Mouse (Mus musculus): ENCODE results near the gene Barx2.

DNA sequence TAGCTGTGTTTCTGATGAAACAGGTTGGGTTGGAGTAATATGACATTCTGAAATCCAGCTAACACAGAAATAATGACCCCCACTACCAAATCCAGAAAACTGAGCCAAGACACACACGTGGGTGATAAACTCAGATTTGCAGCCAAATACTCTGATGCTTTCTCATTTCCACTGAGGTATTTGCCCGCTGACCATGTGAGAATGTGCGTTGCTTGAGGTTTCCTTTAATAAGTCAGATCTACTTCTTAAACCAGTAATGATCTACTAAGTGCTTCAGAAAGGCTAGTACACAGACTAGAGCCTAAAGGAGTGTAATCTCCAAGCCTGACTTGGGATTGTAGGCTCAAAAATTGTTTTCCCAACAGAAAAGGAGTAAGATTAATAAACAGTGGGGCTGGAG lies 39.0 kb downstream of the Barx2 start:
- TF ChIP-seq GATA1 (IDR thresholded peaks at IDR 0.05; ENCODE audit: borderline replicate concordance, low read length): no peak
- no peak for TF ChIP-seq FLI1 (IDR thresholded peaks at IDR 0.05; ENCODE audit: low read length)
